Mouse (Mus musculus): ENCODE measurements around the gene Aldh1l1.

DNA sequence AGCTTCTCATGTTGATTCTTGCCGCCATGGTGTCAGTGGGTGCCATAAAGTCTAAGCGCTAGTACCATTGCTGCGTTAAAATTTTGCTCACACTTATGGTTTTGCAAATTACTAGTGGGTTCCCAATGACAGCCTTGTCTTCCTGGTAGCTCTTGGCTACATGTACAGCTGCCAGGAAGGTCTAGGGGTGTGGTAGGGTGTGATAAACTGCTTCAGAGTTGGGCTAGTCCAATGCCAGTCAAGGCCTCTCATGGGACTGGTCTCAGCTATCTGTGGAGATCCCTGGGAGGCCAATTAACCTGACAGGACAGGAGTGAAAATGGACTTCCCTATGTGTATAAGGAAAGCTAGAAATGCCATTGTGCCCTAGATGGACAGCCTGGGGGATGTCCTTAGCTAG is 116.1 kb downstream of the Aldh1l1 start:
- TF ChIP-seq POLR2A (IDR thresholded peaks at IDR 0.05; ENCODE audit: borderline replicate concordance, extremely low read depth, low read depth, low read length) (no peak), CTCF (IDR thresholded peaks at IDR 0.05; ENCODE audit: insufficient read depth, low read length) (no peak)
